Mouse (Mus musculus): ENCODE measurements around the gene Cep55.

Cep55 gene

DNA sequence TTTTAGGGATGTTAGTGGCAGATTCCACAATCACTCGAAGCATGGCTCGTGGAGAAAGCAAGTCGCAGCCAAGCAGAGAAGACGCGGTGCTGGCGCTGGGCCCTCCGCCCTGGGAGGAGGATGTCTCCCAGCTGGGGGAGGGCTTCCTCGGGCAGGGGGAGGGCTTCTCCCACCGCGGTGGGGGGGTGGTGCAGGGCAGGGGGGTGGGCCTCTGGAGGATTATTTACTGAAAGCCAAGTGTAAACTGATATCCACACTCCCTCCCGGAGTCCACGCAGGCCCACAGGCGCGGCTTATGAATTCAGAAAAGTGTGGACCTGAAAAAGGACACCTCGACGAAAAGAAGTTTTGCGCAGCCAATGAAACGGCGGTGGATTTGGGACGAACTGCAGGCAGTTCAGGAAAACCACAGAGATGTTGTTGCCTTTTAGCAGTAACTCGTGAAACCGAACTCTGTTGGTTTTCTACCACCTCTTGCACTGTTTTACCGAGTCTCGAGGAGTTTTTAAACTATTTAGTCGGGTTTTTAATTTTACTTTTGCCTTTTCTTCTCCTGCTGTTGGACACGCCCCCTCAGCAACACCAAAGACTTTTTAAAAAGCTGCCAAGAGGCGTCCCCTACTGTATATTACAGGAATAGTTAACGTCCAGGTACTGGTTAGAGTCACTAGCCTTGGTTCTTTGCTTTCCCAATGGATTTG lies 11.4 kb upstream of the Cep55 start, which contains the start of gene Myof:
TSS of gene Myof (minus strand) at position 297 of the 701 bp plus-strand sequence.
- in situ Hi-C loops (cut with MboI; ENCODE audit: low sequenced_read_pairs), result no loop called here

DNA sequence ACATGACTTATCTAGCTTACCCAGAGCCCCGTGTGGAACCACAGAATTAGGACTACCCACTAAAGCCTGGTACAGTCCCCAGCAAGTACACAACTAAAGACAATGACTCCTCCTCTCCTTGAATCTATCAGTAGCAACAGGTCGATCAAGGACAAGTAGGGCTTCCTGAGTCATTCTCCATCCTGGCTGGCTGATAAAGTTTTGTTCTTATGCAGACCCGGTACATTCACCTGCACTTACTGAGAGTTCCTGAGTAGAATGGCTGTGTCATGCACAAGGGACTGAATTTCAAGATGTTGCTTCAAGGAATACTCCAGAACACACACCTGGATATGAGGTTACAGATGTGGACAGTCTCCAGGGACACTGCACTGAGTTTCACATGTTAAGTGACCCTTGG lies 9.6 kb upstream of the Cep55 start:
- in situ Hi-C loops (cut with MboI; ENCODE audit: low sequenced_read_pairs), result no loop called here

DNA sequence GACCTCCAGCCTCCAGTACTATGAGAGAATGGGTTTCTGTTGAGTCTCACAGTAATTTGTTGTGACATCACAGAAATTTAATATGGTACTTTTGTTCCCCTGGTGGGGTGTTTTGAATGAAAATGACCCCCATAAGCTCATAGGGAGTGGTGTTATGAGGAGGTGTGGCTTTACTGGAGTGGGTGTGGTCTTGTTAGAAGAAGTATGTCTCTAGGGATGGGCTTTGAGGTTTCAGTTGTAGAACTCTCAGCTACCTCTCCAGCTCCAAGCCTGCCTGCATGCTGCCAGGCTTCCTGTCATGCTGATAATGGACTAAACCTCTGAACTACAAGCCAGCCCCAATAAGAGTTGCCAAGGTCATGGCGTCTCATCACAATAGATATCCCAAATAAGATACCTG lies 5.1 kb upstream of the Cep55 start:
- in situ Hi-C loops (cut with MboI; ENCODE audit: low sequenced_read_pairs), result loop anchor here (5.0 kb wide), 1 partner anchor 97 kb away; no protein-coding TSS in a partner anchor

DNA sequence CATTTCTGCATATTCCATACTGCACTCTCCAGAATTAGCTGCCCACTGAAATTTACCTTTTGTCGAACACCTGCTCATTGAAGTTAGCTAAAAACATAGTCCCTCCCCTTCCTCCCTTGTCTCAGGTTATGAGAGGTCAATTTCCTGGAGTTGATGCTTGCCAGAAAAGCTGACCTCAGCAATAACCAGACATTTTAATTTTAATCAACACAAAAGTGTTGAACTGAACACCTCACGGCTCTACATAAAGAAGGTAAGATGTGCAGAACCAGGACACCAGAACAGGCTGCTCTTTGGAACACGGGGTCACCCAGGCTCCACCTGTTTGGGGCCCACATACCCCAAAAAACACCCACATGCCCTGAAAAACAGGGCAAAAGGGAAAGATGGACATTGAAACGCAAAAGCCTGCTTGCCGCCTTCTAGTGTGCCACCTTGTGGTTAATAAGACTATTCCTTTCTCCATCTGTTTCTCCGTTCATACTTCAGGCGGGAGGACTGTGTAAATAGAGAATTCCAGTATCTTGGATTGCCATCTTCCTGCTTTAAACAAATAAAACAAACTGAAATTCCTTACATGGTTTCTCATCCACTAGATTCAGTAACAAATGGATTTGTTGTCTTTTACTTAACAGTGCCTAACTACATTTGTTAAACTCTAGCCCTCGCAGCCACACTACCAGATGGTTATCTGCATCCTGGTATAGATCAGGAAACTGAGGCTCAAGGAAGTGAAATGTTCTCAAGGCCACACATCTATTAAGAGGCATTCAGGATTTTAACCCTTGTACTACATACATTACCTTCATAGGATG lies 1.4 kb upstream of the Cep55 start:
- in situ Hi-C loops (cut with MboI; ENCODE audit: low sequenced_read_pairs), result loop anchor here (5.0 kb wide), 1 partner anchor 101 kb away; no protein-coding TSS in a partner anchor

DNA sequence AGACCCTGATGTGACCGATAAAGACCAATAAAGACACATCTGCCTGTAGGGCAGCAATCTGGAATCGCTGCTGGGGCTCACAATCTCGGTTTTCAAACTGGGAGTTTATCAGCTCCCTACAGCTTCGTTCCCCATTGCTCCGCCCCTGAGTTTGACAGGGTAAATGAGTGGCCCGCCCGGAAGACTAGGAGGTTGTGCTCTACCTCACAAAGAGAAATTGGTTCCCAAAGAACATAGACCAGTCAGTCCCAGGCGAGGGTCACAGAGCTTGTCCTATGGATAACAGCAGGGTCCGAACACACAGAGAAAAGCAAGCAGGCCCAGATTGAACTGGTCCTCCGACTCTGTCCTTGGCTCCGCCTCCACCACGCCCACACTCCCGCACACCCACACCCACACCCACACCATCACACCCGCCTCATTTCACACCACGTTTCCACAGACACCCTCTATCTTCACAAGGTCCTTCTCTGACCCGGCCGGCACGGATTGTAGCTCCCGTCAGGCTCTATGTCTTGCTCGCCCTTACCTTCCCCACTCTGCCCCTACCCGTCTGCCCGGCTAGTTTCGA lies 577 bp upstream of the Cep55 start:
- in situ Hi-C loops (cut with MboI; ENCODE audit: low sequenced_read_pairs), result loop anchor here (5.0 kb wide), 1 partner anchor 102 kb away; no protein-coding TSS in a partner anchor

DNA sequence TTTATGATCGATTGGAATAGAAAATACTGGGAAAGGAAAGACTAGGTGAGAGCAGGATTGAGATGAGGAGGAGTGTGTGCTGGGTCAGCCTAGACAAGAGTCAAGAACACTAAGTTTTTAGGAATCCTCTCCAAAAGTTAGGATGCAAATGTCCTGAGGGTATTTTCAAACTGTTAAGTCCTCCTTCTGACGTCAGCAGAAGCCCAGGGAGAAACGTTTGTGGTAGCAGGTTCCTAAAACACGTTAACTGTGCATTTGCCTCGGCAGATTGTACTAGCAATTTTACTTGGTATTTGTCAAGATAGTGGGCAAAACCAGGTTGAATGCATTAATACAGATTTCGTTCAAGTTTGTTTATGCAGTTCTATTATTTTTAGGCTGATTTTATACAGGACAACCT lies 987 bp downstream of the Cep55 start:
- in situ Hi-C loops (cut with MboI; ENCODE audit: low sequenced_read_pairs), result no loop called here

DNA sequence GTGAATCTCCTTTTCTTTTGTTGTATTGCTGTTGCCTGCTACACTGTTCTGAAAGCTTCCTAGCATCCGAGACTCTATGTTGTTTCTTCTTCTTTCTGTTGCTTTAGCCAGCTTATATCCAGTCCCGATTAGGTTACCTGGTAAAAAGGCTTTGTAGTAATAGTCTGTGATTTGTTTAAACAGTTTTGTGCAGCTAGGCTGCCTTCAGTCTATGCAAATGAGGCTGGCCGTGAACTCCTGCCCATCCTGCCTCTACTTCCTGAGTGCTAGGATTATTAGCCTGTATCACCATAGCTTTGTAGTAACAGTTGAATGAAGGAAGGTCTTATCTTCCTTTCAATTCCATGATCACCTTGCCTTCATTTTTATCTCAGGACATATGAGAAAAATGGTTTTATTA lies 1.5 kb downstream of the Cep55 start:
- in situ Hi-C loops (cut with MboI; ENCODE audit: low sequenced_read_pairs), result no loop called here

DNA sequence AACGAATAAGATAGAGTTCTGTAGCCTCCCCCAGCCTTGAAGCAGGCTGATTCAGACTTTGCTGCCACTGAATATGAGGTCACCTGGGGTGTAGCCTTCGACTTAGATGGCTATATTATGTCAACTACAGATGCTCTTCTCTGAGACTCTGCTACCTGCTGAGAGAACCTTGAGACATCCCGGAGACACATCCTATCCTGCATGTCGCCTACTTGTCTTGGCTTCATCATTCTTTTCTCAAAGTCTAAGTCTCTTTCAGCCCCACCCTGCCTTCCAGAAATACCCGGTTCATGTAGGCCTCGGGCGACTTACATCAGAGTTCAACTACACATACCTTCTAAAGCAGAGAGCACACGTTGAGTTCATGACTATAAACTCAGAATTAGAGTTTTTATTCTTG lies 2.1 kb downstream of the Cep55 start:
- in situ Hi-C loops (cut with MboI; ENCODE audit: low sequenced_read_pairs), result no loop called here

DNA sequence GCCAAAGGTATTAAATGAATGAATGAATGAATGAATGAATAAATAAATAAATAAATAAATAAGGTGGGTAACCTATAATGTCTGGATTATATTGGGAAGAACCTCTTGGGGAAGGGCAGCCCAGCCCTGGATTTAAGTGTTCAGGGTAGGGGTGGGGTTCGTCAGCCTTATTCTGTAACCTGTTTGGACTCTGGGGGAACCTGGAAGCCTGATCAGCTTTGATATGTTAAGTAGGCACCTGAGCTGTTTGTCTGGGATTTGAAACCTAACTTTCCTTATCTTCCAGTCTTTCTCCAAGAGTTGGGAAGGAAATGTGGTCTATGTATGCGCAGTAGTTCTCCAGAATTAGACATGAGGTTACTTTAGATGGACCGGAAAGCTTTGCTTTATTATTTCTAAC lies 8.4 kb downstream of the Cep55 start:
- in situ Hi-C loops (cut with MboI; ENCODE audit: low sequenced_read_pairs), result no loop called here

DNA sequence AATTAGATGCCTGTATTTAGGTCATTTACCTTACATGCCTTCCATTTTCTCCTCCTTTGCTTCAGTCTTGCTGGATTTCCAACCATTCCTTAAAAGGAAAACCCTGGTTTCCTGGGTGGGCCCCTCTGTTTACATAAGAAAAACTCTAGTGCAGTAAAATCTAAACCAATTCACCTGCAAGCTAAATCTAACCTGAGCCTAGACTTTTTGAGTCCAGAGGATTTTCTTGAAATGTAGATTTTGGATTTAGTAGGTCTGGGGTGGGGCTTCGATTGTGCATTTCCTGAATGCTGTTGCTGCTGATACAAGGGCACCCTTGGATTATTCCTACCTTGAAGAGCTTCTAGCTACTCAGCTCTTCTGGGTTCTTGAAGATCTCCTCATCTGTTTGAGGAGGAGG lies 9.2 kb downstream of the Cep55 start:
- in situ Hi-C loops (cut with MboI; ENCODE audit: low sequenced_read_pairs), result no loop called here

DNA sequence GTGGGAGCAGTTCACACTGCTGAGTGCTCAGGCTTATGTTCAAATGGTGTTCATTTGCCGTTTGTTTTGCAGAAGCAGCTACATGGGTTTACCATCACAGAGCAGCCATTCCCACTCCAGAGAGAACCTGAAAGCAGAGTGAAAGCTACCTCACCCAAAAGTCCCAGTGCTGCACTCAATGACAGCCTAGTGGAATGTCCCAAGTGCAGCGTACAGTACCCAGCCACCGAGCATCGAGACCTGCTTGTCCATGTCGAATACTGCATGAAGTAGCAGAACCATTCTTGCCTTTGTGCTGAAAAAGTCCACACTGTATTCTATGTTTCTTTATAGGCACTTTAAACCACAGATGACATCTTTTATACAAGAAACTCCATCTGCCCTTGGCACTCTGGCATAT lies 18.4 kb downstream of the Cep55 start:
- in situ Hi-C loops (cut with MboI; ENCODE audit: low sequenced_read_pairs), result no loop called here

DNA sequence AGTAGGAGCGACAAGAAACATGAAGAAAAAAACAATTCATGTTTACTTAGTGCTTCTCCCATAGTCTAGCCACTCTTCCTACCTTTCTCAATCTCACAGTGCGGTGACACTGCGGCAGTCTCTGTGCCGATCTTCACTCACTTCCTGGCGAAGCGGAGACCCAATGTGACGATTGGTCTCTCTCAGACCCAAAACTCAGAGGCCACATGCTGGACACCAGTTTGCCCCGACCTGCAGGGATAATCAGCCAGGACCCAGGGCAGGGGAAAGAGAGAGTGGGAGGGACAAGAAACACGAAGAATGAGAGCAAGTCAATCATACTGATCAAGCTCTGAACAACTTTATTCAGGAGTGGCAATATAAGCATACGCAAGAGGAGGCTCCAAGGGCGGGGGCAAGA lies 20.2 kb downstream of the Cep55 start:
- in situ Hi-C loops (cut with MboI; ENCODE audit: low sequenced_read_pairs), result no loop called here

DNA sequence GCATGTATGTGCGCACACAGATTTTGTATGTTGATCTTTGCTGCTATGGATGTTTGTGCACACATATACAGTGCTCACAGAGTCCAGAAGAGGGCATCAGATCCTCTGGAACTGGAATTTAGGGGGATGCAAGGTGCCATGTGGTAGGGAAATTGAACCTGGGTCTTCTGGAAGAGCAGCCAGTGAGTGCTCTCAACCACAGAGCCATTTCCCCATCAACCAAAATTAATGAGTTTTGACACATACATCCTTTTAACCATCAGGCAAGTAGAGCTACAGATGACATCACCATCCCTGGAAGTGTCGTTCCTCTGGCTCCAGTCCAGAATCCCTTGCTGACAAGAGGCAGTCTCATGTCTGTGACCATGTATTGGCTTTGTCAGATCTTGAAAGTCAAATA lies 21.4 kb downstream of the Cep55 start:
- in situ Hi-C loops (cut with MboI; ENCODE audit: low sequenced_read_pairs), result no loop called here

DNA sequence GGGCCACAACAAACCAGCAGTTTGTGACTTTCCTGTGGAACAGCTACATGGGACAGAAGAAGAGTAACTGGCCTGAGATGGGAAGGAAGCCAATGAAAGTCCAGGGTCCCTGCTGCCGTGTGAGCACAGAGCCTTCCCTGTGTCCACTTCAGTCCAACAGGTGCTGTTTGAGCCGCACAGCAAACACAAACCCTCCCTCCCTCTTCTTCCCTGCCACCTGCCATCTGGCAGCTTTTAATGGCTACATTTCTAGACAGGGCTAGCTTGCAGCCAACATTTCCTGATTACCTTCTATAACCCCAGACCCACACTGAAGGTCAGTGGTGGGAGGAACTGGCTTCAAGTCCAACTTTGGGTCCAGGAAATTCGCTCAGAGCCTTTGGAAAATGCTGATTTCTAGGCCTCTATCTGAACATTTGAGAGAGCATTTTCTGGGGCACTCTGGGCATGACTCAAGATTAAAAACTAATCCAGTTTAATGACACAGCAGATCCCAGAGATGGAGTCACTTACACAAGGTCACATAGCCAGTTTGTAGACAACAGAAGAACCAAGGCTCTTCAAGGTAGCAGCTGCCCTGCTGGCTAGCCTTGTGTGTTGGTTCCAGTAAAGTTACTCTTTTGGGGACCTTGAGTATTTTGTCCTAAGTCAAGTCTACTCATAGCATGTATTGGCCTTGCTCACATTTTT lies 23.2 kb downstream of the Cep55 start:
- in situ Hi-C loops (cut with MboI; ENCODE audit: low sequenced_read_pairs), result no loop called here

DNA sequence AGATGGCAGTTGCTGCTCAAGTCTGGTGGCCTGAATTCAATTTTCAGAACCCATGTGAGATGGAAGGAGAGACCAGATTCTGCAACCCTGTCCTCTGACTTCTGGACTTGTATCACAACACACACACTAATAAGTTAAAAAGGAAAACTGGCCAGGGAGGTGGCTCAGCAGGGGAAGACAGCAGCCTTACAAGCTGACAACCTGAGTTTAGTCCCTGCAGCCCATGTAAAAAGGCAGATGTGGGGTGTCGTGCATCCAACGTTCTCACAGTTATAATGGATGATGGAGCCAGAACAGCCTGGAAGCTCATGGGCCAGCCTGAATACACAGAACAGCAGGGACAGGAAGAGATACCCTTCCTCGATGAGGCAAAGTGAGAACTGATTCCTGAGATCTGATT lies 26.6 kb downstream of the Cep55 start:
- in situ Hi-C loops (cut with MboI; ENCODE audit: low sequenced_read_pairs), result loop anchor here (10.0 kb wide), 1 partner anchor 113 kb away; no protein-coding TSS in a partner anchor

DNA sequence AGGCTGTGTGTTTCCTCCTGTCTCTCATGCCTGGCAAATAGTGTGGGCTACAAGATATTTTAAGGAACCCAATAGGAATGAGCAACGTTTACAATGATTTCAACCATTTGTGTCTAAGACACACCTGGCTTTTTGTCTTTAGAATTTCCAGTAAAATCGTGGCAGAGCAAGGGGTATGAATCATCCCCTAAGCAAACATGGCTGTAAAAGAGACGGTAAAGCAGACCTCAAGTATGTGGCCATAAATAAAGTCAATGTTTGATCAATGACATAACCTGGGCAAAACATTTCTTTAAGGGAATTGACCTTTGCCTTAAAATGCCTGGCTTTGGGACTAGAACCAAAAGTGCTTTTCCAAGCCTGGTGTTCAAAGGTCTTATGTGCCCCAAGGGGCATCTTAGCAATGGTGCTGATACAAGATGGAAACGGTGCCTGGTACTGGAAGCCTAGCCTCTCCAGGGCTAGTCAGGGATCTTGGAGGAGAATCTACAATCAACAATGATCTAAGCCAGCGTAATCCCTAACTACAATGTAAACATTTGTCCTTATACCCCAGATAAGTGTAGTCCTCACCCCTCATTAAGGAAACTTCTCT lies 28.2 kb downstream of the Cep55 start:
- in situ Hi-C loops (cut with MboI; ENCODE audit: low sequenced_read_pairs), result loop anchor here (10.0 kb wide), 1 partner anchor 112 kb away; no protein-coding TSS in a partner anchor

DNA sequence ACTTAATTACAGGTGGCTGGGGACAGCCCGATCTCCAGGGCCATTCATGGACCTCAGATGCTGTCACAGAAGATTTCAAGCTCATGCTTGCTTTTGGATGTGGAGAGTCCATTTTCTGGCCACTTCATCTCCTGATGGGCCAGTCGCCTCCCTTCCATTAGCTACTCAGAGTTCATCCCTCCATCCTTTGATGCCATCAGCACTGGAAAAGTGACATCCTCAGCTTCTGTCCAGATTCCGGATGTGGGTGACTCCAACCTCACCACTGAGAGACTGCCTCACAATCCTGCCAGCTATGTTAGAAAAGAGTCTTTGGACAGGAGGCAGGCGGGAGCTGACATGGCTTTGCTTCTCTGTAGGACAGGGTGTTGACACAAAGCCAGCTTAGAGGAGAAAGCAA lies 31.0 kb downstream of the Cep55 start:
- in situ Hi-C loops (cut with MboI; ENCODE audit: low sequenced_read_pairs), result loop anchor here (10.0 kb wide), 1 partner anchor 109 kb away; no protein-coding TSS in a partner anchor

DNA sequence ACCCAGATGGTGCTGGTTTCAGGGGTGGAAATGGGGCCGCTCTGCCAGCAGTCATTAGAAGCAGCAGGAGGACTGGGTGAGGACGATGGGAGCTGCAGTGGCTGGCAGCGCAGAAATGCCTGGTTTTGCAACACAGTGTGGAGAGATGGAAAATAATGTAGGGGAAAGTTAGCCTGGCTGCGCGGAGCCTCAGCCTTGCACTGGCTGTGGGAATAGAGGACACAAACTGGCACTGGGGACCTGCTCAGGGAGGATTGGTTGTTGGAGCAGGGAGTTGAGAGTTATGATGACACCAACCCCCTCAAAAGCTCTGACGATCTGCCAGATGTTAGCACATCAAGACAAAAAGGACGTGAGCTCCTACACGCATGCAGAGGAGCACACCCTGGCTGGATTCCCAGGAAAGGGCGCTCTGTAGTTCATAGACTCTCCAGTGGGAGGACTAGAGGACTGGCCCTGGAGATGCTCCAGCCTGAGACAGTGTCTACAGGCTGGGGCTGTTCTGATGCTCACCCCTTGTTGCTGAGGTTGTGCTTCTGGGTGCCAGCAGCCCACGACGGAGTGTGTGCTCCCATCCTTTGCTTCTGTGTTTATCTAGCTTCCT lies 32.2 kb downstream of the Cep55 start:
- in situ Hi-C loops (cut with MboI; ENCODE audit: low sequenced_read_pairs), result loop anchor here (10.0 kb wide), 1 partner anchor 108 kb away; no protein-coding TSS in a partner anchor

DNA sequence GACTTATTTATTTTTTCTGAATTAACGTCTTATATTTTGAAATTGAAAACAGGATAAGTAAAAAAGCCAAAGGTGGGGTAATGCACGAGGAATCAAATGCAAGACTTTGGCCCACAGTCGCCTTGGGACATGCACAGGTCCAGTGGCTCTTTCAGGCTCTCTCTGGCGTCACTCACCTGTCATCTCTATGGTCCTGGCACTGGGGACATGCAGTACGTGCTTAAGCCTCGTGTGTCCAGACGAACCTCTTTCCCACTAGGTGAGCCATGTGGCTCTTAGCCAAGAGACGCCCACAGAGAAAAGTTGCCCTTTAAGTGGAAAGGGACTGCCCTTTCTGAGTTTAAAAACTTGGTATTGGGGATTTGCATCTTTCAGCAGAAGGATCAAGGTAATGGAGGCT lies 34.5 kb downstream of the Cep55 start:
- in situ Hi-C loops (cut with MboI; ENCODE audit: low sequenced_read_pairs), result loop anchor here (10.0 kb wide), 1 partner anchor 105 kb away; no protein-coding TSS in a partner anchor

DNA sequence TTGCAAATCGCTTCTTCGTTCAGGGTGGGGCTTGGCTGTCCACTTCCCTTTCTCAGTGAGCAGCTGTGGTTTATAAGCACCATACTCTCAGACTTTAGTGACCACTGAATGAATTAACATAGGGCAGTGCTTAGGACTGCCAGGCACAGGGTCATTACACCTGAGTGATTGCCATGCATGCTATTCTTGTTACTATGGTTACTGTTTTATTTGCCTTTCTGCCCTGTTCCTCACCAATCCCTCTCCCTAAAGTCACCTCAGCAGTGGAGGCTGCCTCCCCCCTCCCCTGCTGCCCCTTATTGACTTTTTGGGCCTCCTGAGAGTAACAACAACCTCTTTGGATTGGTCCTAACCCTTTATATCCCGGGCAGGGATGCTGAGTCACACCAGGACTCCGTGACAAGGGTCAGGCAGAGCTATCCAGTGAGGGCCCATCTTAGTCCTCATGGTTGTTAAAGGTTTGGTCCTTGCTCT lies 36.7 kb downstream of the Cep55 start:
- in situ Hi-C loops (cut with MboI; ENCODE audit: low sequenced_read_pairs), result no loop called here
